Mouse (Mus musculus) olfactory bulb, adult 2 months (tissue): ENCODE data around the gene Als2cr12.

Experiments
- CTCF ChIP-seq: fragments of 200-500 bp; IDR thresholded peaks from 2 replicates; pipeline ENCODE4 v1.5.1; 2012; ENCODE audit warnings: low read depth, mild to moderate bottlenecking, low read length, moderate library complexity; ENCODE audit not compliant: insufficient read depth
- POLR2A ChIP-seq: fragments of 200-500 bp; IDR thresholded peaks from 2 replicates; pipeline ENCODE4 v1.6.1; 2012; ENCODE audit warnings: mild to moderate bottlenecking, low read depth, low read length, moderate library complexity; ENCODE audit not compliant: insufficient read depth

DNA sequence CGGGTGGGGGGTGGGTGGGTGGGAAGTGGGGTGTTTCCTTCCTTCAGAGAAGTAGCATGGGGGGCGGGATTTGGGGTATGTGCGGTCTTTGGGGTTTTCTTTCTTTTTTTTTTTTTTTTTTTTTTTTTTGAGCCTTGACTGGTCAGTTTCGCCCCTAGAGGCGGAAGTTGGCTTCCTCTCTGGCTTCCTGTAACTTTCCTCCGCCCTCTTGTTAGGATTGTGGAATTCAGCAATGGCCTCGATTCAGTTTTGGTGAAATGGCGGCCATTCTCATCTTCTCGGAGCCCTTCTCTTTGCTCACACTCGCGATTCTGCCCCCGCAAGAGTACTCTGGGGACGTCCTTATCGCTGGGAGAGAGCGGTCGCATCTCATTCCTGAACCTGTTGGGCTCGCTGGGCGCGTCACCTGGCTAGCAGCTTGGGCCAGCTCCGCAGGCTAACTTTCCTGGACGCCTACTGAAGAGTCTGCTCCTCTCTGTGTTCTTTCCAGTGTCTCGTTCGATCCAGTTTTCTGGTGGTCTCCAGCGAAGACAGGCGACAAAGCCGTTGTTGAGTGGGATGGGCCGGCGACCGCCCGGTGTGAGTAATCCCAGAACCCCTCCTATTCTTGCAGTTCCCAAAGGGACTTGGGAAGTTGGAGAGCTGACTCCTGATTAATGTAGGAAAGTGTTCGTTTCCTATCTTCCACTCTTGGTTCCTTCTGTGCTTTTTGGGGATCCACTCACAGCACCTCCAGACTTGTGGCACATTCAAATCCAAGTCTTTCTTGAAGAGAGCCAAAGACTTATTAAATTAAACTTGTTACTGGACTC, 17.5 kb upstream of the Als2cr12 start:
- TF ChIP-seq CTCF (no peak), POLR2A (peak; percentile 20; the same call in 1 of the 2 replicates)
